Mouse (Mus musculus) thymus, postnatal 36 days (tissue): Measurements from ENCODE around the gene Dpysl5.
A peak's percentile ranks its signal among the peaks of the same experiment; 100 is the strongest.
"Not testable (repeated sequence)": the region's sequence is repeated elsewhere in the genome, so short reads cannot be mapped to it uniquely, and the experiment has no call there.

Source experiments
- DNase-seq, 2 experiments: peaks; one replicate each; pipeline ENCODE4 v3.0.0; 2022; ENCODE audit warnings: mixed read lengths in 2 of 2

The Dpysl5 gene

DNA sequence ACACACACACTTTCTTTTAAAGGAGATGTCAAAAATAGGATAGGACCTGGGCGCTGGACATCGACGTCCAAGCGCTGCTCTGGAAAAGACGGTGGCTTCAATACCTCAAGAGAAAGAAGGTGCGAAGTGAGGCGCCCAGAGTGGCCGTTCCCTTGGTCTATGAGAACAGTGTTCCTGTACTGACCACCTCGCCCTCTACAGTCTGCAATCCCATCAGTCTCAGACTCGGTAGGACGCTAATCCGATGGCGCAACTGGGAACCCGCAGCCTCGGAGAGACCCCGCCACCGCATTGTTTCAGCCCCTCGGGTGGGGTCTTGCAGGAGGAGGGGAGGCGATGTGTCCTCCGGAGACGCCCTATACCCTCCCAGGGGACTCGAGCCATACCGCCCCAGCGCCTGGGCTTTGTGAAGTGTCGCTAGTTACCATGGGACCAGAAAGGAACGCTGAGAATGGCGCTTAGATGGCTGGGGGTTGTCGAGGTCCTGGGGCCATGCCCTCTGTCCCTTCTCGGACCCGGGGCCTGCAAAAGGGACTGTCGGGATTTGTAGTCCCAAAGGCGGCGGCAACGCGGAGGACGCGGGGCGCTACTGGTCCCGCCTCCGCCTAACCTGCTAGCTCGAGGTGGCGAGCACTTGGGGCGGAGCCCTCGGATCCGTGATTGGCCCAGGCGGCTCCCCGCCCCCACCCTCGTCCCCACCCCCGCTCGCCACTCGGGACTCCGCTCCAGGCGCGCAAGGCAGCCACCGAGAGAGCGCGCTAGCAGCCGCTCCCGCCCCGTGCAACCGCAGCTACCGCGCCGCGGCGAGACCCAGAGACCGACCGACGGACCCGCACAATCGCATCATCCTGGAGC is at the start of gene Dpysl5:
TSS of gene Dpysl5 (plus strand) at position 418 of the 855 bp plus-strand sequence.
- peak; percentile 67 to 82 for DNase-seq

DNA sequence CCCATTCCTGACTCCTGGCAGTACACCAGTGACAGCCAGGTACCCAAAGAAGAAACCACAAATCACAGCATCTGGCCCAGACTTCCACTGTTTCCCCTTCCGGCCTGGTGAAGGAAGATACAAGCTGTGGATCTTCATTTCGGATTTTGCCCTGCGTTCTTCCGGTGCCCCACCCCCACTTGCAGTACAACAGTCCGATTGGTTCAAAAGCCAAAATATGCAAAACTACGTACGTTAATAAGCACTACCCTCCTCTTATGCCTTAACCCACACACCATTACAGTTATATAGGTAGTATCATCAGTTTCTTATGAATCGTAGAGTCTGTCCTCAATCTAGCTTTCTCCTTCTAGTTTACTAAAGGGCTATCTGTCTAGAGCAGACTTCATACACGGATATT is 46.0 kb upstream of the Dpysl5 start:
- DNase-seq: no peak

DNA sequence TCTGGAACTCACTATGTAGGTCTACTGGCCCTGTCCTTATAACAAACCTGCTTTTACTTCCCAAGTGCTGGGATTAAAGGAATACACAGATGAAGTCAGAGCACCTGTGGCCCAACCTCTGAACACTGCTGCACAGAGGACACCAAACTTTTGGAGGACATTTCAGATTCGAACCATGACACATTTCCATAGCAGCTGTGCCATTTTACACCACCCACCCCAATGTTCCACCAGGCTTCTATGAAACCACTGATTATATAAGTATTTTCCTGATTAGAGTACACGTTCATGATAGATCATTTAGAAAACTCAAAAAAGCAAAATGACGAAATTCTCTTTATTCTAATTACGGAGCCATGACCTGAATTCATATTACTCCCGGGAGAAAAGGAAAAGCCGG is 45.4 kb upstream of the Dpysl5 start:
- no peak for DNase-seq

DNA sequence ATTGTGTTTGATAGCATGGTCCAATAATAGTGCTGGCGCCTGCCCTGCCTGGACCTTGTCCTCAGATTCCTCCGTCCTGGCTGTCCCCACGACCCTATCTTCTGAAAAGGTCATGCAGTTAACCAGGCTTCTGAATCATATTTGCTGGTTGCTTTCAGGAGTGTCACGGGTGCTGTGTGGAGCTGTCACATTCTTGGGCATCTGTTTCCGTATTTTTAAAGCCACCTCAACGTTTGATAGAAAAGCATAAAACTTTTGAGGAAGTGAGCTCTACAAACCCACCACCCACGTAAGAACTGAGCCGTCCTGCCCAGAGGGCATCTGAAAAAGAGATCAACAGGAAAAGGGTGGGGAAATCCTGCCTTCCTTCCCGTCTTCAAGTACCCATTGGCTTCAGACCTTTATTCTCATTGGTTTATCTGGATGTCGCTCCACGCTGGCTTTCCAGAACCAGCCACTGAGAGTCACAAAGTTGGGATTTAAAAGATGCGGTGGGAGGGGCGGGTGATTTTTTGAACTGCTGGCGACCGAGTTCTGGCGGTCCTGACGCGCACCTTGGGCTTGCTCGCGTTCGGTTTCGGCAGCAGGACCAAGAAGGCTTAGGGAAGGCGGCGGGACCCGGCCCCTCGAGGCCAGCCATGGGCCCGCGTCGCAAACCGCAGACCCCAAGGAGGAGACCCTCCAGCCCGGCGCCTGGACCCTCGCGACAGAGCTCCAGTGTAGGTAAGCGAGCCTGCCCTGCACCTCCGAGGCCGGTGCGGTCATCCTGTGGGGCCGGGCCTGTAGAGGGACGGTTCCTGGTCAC is 44.8 kb upstream of the Dpysl5 start, which contains the start of gene Cenpa:
TSS of gene Cenpa (plus strand) at position 387 of the 805 bp plus-strand sequence.
- peak; percentile 78 to 86 for DNase-seq

DNA sequence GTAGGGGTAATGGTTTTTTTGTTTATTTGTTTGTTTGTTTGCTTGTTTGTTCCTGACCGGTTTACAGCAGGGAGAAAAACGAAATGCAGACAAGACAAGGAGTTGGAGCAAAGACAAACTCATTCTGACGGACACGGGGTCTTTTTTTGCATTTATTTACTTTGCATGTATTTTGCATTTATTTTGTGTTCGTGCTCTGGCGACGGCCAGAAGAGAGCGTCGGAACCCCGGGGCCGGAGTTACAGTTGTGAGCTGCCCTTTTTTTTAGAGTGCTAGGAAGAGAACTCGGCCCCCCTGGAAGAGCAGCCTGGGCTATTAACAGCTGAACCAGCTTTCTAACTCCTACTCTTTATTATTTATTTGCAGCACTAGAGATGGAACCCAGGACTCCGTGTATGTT is 44.1 kb upstream of the Dpysl5 start:
- no peak for DNase-seq

DNA sequence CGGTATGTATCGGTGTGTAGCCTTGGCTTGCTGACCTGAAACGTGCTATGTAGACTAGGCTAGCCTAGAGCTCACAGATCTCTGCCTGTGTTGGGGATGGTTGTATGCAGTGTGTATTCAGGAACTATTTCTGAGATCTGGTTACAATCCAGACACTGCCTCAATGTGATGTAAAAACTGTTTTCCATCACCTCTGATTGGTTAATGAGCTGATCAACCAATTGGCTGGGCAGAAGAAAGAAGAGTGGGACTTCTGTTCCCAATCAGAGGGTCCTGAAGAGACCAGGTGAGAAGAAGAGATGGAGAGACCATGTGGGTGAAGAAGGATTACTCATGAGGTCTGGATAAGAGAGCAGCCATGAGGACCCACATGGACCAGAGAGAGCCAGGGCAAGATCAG is 43.7 kb upstream of the Dpysl5 start:
- no peak for DNase-seq

DNA sequence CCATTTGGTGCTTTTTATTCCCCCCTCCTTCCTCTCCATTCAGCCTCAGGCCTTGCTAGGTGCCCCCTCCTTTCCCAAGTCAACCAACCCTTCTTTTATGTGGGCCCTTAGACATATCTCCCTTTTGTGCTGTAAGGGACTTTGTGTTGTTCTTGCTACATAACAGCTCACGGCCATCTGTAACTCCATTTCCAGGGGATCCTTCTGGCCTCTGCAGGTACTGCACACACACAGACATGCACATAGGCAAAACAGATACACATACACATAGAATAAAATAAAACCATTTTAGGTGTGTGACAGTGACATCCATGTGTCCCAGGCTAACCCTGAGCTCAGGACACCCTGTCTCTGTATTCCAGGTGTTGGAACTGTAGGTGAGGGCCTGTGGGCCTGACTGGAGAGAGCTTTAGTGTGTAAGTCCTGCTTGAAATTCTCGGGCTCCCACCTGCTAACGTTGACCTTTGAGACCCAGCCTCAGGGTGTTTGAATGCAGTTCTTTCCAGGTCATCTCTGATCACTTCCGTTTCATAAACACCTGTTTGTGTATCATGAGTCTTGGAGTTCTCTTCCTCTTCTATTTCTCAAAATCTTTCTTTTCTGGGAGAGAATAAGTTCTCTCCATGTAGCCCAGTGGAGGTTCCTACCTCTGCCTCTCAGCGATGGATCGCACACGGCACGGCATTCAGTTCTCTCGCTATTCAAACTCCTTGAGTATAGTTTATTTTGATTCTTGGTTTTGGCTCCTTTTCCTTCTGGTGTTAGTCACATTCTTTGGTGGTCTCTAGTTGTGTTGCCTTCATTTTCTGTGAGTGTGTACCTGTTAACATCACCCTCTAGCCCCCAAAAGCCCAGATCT is 42.5 kb upstream of the Dpysl5 start:
- no peak for DNase-seq

DNA sequence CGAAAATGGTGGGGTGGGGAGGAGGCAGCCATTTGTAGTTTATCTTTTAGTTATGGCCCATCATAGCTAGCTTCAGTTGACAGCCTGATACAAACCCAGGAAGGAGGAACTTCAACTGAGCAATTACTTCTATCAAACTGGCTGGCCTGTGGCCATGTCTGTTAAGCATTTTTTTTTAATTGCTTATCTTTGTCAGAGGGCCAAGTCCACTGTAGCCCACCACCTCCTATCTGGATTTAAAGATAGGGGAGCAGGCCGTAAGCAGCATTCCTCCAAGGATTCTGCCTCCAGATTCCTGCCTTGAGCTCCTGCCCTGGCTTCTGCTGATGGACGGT is 41.9 kb upstream of the Dpysl5 start:
- no peak for DNase-seq

DNA sequence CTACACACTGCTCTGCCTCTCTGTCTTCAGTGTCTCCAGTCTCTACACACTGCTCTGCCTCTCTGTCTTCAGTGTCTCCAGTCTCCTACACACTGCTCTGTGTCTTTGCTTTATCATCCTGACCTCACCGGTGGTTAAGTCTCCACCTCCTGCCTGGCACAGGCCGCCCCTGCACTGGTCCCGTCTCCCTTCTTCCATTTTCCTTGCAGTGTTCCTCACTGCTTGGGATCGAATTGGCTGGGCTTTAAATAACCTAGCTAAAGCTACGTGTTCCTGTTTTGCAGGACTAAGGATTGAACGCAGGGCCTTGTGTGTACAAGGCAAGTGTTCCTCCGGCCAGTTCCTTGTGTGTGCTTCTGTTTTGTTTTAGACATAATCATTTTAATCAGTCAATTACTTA is 41.3 kb upstream of the Dpysl5 start:
- no peak for DNase-seq

DNA sequence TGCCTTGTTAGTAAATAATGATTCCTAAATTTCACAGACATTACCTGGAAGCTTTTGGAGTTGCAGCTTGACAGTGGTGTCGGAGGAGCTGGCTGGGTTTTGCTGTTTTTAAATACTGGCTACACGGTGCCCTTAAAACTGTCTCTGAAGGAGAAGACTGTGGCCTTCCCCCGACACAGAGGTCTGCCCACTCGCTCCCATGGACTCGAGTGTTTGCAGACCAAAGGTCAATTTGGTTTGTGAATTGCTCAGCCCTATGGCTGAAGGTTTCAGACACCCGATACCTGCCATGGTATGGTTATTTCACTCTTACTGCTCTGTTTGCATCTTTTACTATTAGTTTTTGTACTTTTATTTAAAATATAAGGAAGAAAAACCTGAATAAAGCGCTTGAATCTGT is 37.4 kb upstream of the Dpysl5 start:
- no peak for DNase-seq

DNA sequence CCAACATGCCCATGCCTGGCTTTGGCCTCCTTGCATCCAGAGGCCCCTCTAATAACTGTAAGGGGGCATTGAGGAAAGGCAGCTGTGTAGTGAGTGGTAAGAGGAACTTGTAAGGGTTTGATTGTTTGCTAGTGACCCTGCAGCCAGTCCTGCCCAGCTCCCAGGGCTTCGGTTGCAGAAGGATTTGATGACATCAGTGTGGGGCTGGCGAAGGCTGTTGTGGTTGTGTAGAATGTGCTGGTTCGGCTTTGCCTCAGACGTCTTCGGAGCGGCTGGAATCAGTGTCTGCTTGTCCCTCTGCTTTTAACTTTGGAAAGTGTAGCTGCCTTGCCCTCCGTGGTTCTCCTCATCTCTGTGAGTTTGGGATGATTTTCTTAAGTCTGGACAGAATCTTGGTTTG is 34.6 kb upstream of the Dpysl5 start:
- no peak for DNase-seq

DNA sequence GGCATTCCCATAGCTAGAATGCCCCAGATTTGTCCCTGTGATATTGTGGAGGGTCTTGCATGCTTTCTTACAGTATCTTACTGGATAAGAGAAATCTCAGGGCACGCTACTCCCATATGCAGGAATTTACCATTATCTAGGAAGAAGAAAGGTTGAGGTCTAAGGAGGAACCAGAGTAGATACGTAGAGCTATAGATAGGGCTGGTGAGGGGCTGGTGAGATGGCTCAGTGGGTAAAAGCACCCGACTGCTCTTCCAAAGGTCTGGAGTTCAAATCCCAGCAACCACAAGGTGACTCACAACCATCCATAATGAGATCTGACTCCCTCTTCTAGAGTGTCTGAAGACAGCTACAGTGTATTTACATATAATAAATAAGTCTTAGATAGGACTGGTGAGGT is 33.3 kb upstream of the Dpysl5 start:
- DNase-seq: not testable (repeated sequence)

DNA sequence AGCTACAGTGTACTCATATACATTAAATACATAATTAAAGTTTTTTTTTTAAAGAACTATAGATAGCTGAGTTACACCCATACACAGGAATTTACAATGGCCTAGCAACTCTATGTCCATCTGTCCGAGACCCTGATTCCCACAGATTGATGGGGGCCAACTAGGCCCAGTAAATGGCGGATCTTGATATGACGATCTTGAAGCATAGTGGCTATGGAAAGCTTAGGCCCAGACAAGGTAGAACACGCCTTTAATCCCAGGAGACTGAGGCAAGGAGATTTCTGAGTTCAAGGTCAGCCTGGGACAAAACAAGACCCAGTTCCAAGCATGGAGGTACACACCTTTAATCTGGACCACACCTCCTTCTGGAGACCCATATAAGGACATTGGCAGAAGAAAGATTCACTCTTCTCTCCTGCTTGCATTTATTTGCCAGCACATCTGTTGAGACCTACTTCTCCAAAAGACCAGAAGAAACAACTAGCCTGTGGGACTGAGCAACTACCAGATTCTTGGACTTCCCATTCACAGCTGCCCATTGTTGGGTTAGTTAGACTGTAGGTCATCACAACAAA is 32.6 kb upstream of the Dpysl5 start:
- no peak for DNase-seq

DNA sequence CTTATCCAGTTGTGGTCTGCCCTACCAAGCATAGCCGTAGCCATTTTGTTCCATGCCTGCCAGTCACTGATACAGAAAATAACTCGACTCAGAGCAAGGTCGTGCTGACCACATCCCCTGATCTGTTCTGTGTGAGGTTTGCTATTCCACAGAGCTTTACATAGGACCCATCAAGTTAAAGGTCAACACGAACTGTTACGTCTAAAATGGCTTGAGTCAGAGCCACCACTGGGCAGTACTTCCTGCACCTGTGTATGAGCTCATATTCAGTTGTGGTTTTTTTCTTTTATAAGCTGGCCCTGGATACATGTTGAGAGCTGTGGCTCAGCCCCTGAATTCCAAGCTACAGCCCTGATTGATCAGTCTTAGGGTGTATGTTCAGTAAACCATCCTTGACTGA is 31.8 kb upstream of the Dpysl5 start:
- no peak for DNase-seq

DNA sequence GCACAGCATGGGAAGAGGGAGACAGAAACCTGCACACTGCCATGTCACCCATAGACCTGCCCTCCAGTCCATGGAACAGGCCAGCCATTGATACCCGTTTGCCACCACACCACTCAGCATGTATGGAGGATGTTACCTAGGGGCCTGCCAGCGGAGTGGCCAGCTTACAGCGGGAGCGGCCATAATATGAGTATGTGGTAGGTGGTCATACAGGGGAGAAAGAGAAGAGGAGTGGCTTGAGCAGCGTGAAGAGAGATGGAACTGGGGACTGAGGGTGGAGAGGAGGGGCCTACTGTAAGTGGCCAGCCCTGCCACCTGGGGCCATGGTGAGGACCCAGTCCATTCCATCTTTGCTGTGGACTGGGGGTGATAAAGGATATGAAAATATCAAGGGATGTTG is 29.4 kb upstream of the Dpysl5 start:
- DNase-seq: no peak

DNA sequence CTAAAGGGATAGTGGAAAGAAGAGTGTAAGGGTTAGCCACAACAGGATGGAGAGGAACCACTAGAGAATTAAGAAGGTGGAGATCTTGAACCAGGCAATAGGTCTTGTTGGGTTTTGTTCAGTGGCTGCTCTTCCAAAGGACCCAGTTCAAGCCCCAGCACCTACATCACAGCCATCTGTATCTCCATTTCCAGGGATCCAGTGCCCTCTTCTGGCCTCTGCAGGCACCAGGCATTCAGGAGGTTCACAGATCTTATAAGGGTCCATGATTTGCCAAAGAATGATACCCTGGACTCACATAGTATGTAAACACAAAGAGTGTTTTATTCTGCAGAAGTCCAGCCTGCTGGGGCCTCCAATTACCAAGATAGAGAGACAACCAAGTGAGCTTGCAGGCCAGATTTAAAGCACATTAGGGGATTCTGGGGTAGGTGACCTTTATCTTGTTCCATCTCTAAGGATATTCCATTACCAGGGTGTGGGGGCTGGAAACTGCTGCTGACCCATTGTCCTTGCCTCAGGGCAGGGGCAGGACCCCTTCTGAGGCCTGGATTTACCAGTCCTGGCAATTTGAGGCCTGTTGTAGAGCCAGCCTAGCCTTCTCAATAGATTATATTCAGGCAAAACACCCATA is 28.3 kb upstream of the Dpysl5 start:
- DNase-seq: peak in 1 of 2 experiments; percentile 14

DNA sequence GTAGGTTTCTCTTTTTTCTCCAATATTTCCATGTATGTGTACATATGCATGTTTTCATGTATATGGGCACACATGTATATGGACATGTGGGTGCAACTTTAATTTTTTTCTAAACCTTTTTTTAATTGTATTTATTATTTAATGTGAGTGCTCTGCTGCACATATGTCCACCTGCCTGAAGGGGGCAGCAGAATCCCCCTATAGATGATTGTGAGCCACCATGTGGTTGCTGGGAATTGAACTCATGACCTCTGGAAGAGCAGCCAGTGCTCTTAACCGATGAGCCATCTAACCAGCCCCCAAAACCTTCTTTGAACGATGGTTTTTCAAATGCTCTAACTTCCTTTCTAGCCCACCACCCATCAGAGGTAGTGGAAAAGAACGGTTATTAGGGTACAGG is 27.4 kb upstream of the Dpysl5 start:
- peak in 1 of 2 experiments; percentile 8 for DNase-seq

DNA sequence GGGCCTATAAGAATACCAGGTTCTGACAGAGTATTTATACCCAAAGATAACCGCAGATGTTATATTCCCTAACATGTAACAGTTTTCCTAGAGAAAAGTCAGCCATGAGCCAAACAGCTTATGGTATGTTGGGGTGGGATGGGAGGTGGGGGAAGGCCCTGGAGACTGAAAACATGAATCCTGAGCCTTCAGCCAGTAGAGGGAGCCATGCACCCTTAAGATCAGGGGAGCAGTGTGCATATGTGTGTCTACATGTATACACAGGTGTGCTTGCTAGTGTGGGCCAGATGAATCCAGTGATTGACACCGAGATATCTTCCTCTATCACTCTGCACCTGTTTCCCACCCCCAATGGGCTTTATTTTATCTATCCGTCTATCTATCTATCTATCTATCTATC is 24.6 kb upstream of the Dpysl5 start:
- peak in 1 of 2 experiments; percentile 11 for DNase-seq

DNA sequence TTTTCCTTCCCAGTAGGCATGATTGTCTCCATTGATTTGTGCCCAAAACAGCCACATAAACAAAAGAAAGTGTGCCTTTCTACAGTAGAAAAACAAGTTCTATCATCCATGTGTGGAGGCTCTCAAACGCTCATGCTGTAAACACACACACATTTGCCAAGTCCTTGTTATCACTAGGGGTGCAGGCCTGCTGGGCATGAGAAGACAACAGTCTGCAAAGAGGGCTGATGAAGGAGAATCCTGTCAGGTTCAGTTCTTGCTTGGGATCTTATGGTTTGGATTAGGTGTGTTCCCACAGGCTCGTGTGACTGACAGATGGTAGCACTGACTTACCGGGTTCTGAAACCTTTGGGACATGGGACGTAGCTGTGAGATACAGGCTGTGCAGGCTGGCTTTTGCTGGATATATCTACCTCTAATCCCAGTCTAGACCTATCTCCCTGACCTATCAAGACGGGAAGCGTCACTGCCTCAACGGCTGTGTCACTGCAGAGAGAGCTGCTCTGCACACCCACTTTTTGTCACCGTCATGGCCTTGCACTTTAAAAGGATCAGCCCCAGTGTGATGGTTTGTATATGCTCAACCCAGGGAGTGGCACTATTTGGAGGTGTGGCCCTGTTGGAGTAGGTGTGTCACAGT is 10.9 kb upstream of the Dpysl5 start:
- DNase-seq: no peak

DNA sequence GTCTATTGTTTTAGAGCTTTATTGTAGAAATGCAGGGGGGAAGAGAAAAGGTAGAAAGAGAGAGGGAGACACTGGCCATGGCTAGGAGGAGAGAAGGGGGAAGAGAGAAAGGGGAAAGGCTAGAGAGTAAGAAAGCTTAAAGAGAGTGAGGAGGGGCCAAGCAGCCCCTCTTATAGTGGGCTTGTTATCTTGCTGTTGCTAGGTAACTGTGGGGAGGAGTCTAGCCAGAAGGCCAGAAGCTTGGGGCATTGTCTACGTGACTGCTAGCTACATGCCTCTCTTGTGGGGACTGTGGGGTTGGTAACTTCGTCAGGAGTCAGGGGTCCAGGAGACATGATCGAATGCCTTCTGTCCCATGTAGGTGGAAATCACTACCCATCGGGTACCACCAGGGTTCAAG is 10.0 kb upstream of the Dpysl5 start:
- not testable (repeated sequence) for DNase-seq

DNA sequence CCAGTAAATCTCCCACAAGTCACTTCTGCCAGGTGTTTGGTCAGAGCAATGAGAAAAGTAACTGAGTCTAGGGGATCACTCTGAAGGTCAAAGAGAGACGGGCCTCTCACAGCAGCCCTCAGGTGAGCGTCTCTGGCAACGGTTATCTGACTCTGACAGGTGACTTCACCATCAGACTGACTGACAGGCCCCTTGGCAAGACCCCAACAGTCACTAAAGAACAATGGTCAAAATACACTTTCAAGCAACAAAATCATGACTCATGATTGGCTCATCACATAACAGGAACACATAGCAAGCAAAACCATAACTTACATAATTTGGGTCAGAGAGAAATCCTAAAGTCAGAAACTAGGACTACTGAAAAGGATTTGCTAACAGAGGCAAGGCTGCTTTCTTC is 9.5 kb upstream of the Dpysl5 start:
- DNase-seq: no peak
